Mouse (Mus musculus): ENCODE data around the gene Ackr4. TPM values are rescaled to one million over a fixed set of nuclear protein-coding genes. Genes with fewer than 3 reads are reported as not detected.
A peak's percentile ranks its signal among the peaks of the same experiment; 100 is the strongest.

Ackr4 gene
- total RNA-seq, 2 experiments from 2014 or later = 0.23 to 0.40 TPM

DNA sequence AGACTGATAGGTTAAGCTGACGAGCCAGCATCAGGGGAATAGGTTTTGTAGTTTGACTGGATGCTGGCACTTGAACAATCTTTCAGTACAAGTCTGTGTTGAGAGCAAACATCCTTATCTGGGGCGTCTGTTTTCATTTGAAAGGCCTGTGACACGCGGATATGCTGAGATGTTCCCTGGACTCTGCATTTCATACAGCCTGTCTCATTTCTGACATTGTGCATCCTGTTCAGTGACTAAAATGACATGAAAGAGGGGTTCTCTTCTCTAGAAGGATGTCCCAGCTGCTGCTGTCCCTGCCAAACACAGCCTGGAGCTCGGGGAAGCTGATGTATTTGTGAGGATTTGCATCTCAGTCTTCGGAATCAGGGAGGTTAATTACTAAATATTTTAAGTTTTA lies 19.3 kb downstream of the Ackr4 start:
- DNase-seq (ENCODE audit: low spot score in 2 of 2) = no peak

DNA sequence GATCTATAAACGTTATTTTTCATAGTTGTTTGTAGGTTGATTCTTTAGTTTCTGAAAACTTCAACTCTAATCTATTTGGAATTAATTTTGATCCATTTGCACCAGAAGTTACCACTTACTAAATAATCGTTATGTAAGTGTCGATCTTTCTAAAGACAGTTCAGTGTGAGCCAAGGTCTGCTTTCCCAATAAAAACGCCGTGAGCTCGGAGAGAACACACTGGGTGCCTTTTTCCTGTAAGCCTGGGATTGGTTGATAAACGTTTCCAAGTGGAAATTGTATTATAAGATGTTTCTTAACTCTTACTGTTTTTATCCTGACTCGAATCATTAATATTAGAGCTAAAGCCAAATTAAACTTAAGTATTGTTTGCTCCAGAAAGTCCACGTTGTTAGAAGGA lies 19.8 kb downstream of the Ackr4 start:
- DNase-seq (ENCODE audit: low spot score in 2 of 2) = no peak

DNA sequence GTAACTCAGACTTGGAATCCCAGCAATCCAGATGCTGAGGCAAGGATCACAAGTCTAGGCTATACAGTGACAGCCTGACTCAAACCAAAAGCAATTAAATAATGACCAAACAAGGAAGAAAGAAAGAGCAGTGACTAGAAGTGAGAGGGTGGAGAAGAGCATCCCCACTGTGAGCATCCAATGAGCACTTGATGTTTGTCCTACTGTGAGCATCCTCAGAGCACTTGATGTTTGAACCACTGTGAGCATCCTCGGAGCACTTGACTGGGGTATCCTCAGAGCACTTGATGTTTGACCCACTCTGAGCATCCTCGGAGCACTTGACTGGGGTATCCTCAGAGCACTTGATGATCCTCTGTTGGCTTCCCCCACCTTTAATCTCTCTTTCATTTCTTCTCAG lies 21.7 kb downstream of the Ackr4 start:
- DNase-seq (ENCODE audit: low spot score in 2 of 2) = no peak

DNA sequence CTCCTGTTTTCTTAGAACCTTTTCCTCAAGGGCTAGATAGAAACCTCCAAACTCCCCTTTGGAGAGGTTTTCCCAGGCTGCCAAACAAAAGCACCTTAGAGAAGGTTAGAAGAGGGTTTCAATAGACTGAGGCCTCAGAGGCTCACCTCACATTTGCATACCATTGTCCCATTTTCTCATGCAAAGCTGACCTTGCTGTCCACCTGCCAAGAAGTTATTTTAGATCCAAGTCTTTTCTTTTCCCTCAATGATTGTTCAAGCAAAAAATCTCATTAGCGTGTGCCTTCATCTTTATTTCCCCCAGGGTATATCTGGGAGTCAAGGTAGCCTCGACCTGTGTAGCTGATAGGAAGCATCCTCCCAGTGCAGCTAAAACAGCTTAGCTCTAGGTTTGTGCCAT lies 23.8 kb downstream of the Ackr4 start:
- no peak for DNase-seq (ENCODE audit: low spot score in 2 of 2)

- no peak for DNase-seq (ENCODE audit: low spot score in 2 of 2)
These were observed 24.4 kb downstream of the Ackr4 start for GRCm38 (mm10) chr9:104102301-104102700.

DNA sequence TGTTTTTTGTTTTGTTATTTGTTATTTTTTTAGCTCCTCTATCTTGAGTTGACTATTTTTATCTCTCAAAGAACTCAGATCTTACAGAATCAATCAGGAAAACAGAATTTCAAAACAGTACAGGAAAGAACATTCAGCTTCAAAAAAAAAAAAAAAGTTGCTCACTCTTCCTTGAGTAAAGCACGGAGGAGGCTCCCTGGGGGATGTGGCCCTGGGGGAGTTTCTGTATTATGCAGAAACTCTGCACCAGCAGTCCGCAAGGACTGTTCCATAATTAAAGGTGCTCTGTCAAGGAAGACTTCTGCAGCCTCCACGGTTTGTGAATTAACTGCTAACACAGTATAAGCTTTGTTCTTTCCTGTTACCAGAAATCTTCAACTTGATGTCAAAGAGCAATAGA lies 25.3 kb downstream of the Ackr4 start:
- no peak for DNase-seq (ENCODE audit: low spot score in 2 of 2)

GRCm38 (mm10) chr9:104100822-104101221 lies 25.9 kb downstream of the Ackr4 start:
- DNase-seq (ENCODE audit: low spot score in 2 of 2) = no peak

DNA sequence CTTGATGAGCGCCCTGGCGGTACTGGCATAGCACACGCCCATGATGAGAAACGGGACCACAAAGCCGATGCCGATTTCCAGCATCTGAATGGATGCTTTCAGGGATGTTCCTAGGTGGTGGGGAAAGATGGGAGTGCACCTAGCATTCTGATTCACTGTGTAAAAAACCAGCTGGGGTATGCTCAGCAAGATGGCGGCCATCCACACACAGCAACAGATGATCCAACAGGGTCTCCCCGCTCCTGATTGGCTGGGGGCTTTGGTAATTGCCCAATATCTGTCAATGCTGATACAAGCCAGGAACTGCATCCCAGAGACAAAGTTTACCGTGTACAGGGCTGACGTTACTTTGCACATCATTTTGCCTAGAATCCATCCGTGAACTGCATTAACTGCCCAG lies 27.7 kb downstream of the Ackr4 start:
- peak in 1 of 2 experiments; percentile 36 for DNase-seq (ENCODE audit: low spot score in 2 of 2)

GRCm38 (mm10) chr9:104098256-104098655 lies 28.5 kb downstream of the Ackr4 start:
- no peak for DNase-seq (ENCODE audit: low spot score in 2 of 2)

GRCm38 (mm10) chr9:104092945-104093344 lies 33.8 kb downstream of the Ackr4 start:
- no peak for DNase-seq (ENCODE audit: low spot score in 2 of 2)

- DNase-seq (ENCODE audit: low spot score in 2 of 2) = peak in 1 of 2 experiments; percentile 22
These were observed 38.2 kb downstream of the Ackr4 start for GRCm38 (mm10) chr9:104088555-104088954.

- no peak for DNase-seq (ENCODE audit: low spot score in 2 of 2)
These were observed 40.9 kb downstream of the Ackr4 start for GRCm38 (mm10) chr9:104085730-104086429.

- no peak for DNase-seq (ENCODE audit: low spot score in 2 of 2)
These were observed 46.7 kb downstream of the Ackr4 start for GRCm38 (mm10) chr9:104080038-104080437.

DNA sequence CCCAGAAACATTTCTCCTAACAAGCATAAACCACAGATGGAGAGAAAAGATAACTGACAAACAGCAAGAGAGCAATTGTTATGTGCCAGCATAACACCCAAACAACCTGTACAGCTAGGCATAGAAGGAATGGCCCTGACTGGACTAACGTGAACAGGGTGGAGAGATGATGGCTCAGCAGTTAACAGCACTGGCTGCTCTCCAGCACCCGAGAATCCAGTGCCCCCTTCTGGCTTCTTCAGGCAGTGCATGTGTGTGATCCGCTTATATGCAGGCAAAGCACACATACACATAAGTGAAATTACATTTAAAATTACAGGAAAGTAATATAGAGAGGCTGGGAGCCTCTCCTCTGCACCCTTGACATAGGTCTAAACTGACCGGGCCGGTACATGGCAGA lies 47.4 kb downstream of the Ackr4 start:
- DNase-seq (ENCODE audit: low spot score in 2 of 2) = peak; percentile 49 to 58

DNA sequence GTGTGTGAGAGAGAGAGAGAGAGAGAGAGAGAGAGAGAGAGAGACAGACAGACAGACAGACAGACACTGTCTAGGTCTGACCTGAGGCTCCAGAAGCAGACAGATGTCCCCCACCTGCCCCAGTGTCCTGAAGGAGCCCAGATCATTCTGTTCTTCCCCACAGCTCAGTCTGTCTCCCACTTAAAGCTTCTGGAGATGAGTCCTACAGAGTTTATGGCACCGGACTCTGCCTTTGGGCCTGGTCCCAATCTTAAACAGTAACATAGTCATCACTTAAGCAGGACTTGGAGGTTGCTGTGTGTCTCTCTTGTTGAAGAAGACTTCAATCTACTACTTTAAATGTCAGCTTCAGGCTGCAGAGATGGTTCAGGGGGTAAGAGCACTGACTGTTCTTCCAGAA lies 48.0 kb downstream of the Ackr4 start:
- no peak for DNase-seq (ENCODE audit: low spot score in 2 of 2)

DNA sequence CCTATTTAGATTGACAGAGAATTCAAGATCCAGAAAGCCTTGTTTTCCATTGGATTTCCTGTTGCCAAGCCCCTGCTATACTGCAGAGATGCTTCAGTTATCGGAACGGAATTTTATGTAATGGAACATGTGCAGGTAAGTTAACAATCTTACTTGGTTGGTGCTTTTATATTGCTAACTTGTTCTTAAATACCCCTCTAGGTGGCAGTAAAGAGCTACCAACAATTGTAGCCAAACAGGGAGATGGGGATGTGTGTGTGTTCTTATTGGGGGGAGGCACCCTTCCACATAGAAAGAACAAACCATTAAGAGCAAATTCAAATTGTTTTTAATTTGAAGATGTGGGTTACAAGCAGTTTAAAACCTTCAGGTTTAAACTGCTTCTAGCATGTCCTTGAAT lies 50.9 kb downstream of the Ackr4 start:
- no peak for DNase-seq (ENCODE audit: low spot score in 2 of 2)

GRCm38 (mm10) chr9:104070863-104071604 lies 55.7 kb downstream of the Ackr4 start:
- no peak for DNase-seq (ENCODE audit: low spot score in 2 of 2)

DNA sequence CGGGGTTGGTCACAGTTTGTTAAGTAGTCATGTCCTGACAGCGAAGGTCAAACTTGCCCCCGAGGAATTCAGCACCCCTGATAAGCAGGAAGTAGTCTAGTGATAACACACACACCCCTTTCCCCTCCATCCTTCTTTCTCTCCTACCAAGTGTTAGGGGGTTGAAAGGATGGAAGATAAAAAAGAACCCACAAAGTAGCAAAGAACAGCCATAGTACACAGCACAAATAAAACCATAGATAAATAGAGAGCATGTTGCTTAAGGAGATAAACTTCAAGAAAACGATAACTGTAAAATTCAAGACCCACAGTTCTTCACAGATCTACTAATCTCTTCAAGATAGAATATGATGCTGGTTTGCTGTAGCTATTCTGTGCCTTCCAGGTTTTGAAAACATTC lies 56.5 kb downstream of the Ackr4 start:
- no peak for DNase-seq (ENCODE audit: low spot score in 2 of 2)

DNA sequence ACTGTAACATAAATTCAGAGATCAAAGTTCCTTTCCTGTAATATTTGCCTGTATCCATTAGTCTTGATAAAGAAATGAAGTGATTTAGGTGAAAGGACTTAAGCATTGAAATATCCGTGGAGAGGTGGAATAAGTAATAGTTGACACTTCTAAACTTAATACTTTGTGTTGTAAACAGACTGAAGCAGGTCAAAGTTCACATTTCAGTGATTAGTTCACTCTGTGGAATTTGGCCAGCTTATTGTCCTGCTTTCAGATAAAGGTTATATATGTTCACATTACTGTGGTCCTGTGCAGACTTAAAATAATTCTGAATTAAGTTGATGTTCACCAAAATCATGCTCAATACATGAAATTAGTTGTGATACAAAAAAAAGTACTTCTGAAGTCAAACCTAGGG lies 62.2 kb downstream of the Ackr4 start:
- no peak for DNase-seq (ENCODE audit: low spot score in 2 of 2)

DNA sequence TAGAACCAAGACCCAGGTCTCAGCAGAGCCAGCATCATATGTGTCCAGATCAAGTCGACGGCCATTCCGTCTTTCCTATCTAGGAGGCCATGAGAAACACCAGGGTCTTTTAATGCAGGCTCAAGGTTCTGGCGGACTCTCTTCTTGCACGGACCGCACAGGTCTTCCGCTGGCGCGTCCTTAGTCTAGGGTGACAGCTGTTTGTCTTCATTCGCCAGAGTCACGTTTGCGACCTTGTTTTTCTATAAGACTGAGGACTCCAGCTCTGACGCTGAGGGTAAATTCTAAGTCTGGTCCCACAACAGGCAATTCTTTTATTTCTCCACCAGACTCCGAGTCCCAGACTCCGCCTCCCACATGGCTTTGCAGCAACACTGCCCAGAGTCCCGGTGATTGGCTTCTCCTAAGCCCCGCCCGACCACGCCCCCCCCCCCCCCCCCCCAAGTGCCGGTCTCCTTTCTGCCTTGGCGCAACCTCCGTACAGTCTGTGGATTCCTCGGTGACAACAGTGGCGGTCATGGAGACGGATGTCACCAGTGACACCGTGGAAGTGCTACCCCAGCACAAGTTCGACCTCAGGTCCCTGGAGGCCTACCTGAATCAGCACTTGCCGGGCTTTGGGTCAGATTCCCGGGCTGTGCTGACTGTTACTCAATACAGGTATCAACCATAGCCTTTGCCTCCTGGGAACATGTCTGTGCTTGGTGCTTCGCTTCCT lies 63.3 kb downstream of the Ackr4 start, which contains the start of gene Acad11:
Acad11 (plus strand) TSS at position 134 of the 718 bp plus-strand sequence.
- peak; percentile 90 for DNase-seq (ENCODE audit: low spot score in 2 of 2)

DNA sequence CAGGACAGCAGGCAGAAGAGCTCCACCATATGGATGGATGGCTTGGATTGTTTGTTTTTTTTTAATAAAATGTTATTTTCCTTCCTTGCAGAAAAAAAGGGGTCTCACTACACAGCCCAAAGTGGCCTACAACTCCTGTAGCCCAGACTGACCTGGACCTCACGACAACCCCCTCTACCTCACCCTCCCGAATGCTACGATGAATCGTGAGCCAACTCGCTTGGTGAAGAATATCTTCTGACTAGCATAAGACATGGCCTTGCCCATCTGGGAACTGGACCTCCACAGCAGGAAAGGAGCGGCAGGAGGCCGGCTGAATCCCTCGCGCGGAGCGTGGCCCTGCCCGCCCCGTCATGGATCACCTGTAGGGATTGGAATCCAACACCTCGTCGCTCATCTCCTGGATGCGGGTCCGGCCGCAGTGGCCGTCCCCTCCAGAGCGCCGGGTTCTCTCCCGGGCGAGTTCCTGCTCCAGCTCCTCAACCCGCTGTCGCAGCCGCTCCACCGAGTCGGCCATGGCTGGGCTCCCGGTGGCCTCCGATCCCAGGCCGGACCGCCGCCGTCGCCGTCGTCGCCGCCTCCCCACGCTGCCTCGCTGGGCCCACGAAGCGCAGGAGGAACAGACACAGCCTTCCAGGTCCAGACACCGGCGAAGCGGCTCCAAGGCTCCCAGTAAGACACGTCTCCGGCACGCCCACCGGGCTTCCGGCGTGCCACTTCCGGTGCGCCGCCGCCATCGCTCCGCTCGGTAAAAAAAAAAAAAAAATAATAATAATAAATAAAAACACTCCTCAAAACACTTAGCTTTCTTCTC lies 64.1 kb downstream of the Ackr4 start, which contains the start of gene Uba5:
Uba5 (minus strand) TSS at position 705 of the 814 bp plus-strand sequence.
- no peak for DNase-seq (ENCODE audit: low spot score in 2 of 2)
